Comparison of ENCODE assay signal across 16 mouse cellular contexts in genomic region chr13:118262971-118263370, GRCm38 (mm10).
DNase-seq lines count a peak whose midpoint lies in the region.
"Had no signal": no experiment of that assay in that cellular context is flagged by ENCODE, and none has a peak within 500 bp of the region (broad histone marks: within the 10 kb centered on the region; RNA-seq: fewer than 3 reads in every experiment).

No protein-coding gene starts in this region.

- peak; percentile 24 for DNase-seq in retina, postnatal 1 day
- DNase-seq in retina, embryonic 14.5 days (ENCODE audit: low spot score), result no peak
- DNase-seq in ES-CJ7 (ENCODE audit: low read depth, low spot score), result peak; percentile 74
- peak; percentile 6 for DNase-seq in embryo, embryonic 10.5 days (ENCODE audit: low spot score)
- no peak for DNase-seq in ovary, adult 18-20 months (ENCODE audit: low spot score)
- no peak for DNase-seq in left cerebral cortex, adult 18-20 months (ENCODE audit: low spot score in 2 of 2)
- DNase-seq: adrenal gland, postnatal 10 days; adrenal gland, postnatal 36 days; cerebellum, adult 11 months; cerebellum, adult 2 months; cerebellum, adult 9-11 months; cerebellum, postnatal 25 days; gastrocnemius, postnatal 25 days; heart, adult 18-20 months; heart, postnatal 10 days; heart, postnatal 36 days had no signal

Comparison
In these comparisons a context has a peak if more than half of its experiments do, and no peak if none do; other contexts are left out.
1. DNase-seq: peak in retina, postnatal 1 day (single experiment), ES-CJ7 (single experiment) and embryo, embryonic 10.5 days (single experiment); none in retina, embryonic 14.5 days (single experiment), ovary, adult 18-20 months (single experiment) and left cerebral cortex, adult 18-20 months (0 of 2).